Mouse (Mus musculus): ENCODE results near the gene Cit.

Cit gene

GRCm38 (mm10) chr5:115909106-115909505, 64.0 kb downstream of the Cit start:
- DNase-seq (ENCODE audit: low read depth, low spot score): no peak

GRCm38 (mm10) chr5:115910491-115910890, 65.4 kb downstream of the Cit start:
- DNase-seq (ENCODE audit: low read depth, low spot score): no peak

GRCm38 (mm10) chr5:115915481-115915880, 70.4 kb downstream of the Cit start:
- DNase-seq (ENCODE audit: low read depth, low spot score): no peak

- DNase-seq (ENCODE audit: low read depth, low spot score): no peak
Measured at GRCm38 (mm10) chr5:115917960-115918359, 72.9 kb downstream of the Cit start.

- DNase-seq (ENCODE audit: low read depth, low spot score): no peak
Measured at GRCm38 (mm10) chr5:115918597-115919351, 73.7 kb downstream of the Cit start.

GRCm38 (mm10) chr5:115921990-115922389, 76.9 kb downstream of the Cit start:
- DNase-seq (ENCODE audit: low read depth, low spot score): no peak

GRCm38 (mm10) chr5:115924946-115925345, 79.9 kb downstream of the Cit start:
- no peak for DNase-seq (ENCODE audit: low read depth, low spot score)

GRCm38 (mm10) chr5:115928786-115929507, 83.9 kb downstream of the Cit start:
- DNase-seq (ENCODE audit: low read depth, low spot score): no peak

- DNase-seq (ENCODE audit: low read depth, low spot score): no peak
Measured at GRCm38 (mm10) chr5:115932325-115932724, 87.2 kb downstream of the Cit start.

GRCm38 (mm10) chr5:115936851-115937250, 91.8 kb downstream of the Cit start:
- no peak for DNase-seq (ENCODE audit: low read depth, low spot score)

GRCm38 (mm10) chr5:115937566-115937965, 92.5 kb downstream of the Cit start:
- no peak for DNase-seq (ENCODE audit: low read depth, low spot score)

- no peak for DNase-seq (ENCODE audit: low read depth, low spot score)
Measured at GRCm38 (mm10) chr5:115938999-115939398, 93.9 kb downstream of the Cit start.

GRCm38 (mm10) chr5:115942389-115942788, 97.3 kb downstream of the Cit start:
- no peak for DNase-seq (ENCODE audit: low read depth, low spot score)

- DNase-seq (ENCODE audit: low read depth, low spot score): no peak
Measured at GRCm38 (mm10) chr5:115944791-115945490, 99.9 kb downstream of the Cit start.

GRCm38 (mm10) chr5:115947622-115948353, 102.7 kb downstream of the Cit start:
- no peak for DNase-seq (ENCODE audit: low read depth, low spot score)

GRCm38 (mm10) chr5:115950936-115951335, 105.9 kb downstream of the Cit start:
- no peak for DNase-seq (ENCODE audit: low read depth, low spot score)

- no peak for DNase-seq (ENCODE audit: low read depth, low spot score)
Measured at GRCm38 (mm10) chr5:115953173-115953572, 108.1 kb downstream of the Cit start.

GRCm38 (mm10) chr5:115954084-115954483, 109.0 kb downstream of the Cit start:
- no peak for DNase-seq (ENCODE audit: low read depth, low spot score)

GRCm38 (mm10) chr5:115954549-115954948, 109.5 kb downstream of the Cit start:
- no peak for DNase-seq (ENCODE audit: low read depth, low spot score)

- DNase-seq (ENCODE audit: low read depth, low spot score): no peak
Measured at GRCm38 (mm10) chr5:115955131-115955530, 110.1 kb downstream of the Cit start.

- no peak for DNase-seq (ENCODE audit: low read depth, low spot score)
Measured at GRCm38 (mm10) chr5:115956048-115956447, 111.0 kb downstream of the Cit start.

GRCm38 (mm10) chr5:115957177-115957576, 112.1 kb downstream of the Cit start:
- DNase-seq (ENCODE audit: low read depth, low spot score): no peak
